Mouse (Mus musculus) ovary, adult 18-20 months (tissue): ENCODE results near the gene Nwd2.

Source experiments
- DNase-seq: peaks from one replicate; pipeline ENCODE4 v3.0.0; 2022; ENCODE audit warnings: low spot score, mixed read lengths

Gene Nwd2

GRCm38 (mm10) chr5:63828380-63829185 lies 179.7 kb downstream of the Nwd2 start:
- no peak for DNase-seq

- no peak for DNase-seq
These were observed 182.2 kb downstream of the Nwd2 start for GRCm38 (mm10) chr5:63831054-63831453.

- DNase-seq: no peak
These were observed 185.1 kb downstream of the Nwd2 start for GRCm38 (mm10) chr5:63833955-63834354.

GRCm38 (mm10) chr5:63834435-63834834 lies 185.5 kb downstream of the Nwd2 start:
- no peak for DNase-seq

- DNase-seq: no peak
These were observed 188.2 kb downstream of the Nwd2 start for GRCm38 (mm10) chr5:63837115-63837514.

GRCm38 (mm10) chr5:63837851-63838250 lies 188.9 kb downstream of the Nwd2 start:
- no peak for DNase-seq

GRCm38 (mm10) chr5:63839801-63840416 lies 191.0 kb downstream of the Nwd2 start:
- no peak for DNase-seq

- no peak for DNase-seq
These were observed 198.2 kb downstream of the Nwd2 start for GRCm38 (mm10) chr5:63847080-63847479.

DNA sequence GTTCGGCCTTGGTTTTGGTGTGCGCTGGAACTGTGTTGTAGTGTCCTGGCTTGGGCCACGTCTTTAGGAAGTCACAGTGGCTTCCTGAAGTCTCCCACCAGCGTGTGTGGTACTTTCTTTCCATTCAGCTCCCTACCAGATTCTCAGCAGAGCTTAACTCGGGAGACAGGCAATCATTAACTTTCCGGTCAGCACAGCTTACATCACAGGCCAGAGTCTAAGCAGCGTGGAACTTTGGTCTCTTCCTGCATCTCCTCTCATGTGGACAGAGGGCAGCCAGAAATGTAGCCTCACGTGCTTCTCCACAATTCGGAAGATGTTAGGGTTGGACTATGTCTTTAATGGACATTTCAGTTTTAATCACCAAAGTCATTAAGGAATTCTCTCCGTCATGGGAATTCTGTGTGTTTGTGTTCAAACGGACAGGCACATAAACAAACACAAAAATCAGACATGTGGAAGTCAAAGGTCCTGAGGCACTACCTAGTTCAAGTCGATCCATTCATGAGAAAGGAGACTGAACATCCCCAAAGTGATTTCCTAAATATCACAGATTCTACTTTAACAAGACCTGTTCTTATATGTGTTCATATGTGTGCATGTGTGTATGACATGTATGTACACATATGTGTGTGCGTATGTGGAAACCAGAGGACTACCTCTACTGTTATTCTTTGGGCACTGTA lies 198.8 kb downstream of the Nwd2 start:
- no peak for DNase-seq

DNA sequence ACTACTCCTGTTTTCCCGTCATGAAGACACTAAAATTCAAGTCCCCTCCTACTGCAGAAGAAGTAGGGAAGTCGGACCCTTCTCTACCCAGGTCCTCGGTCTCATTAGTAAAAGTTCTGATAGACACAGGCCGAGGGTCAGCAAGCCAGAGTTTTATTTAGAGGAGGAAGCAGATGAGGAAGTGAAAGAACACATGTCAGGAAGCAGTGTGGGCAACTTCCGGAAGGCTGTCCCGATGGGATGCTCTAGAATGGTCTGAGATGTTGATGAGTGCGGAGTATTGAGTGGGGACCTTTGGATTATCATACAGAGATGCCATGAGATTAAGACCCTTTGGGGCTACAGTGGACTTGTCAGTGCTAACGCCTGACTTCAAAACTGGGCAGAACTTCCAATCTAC lies 210.0 kb downstream of the Nwd2 start:
- DNase-seq: no peak
